Mouse (Mus musculus): ENCODE data around the gene Rsg1. TPM values are rescaled to one million over a fixed set of nuclear protein-coding genes. Genes with fewer than 3 reads are reported as not detected.

The Rsg1 gene
- total and polyA plus RNA-seq, 3 experiments: 1.1 to 4.5 (median 3.2) TPM

- peaks cover 66 to 82% of the 10 kb centered on the region in 2 experiments for H3K36me3 ChIP-seq (replicated peaks in 1 of 2; ENCODE audit: control insufficient read depth in 1 of 2, insufficient read depth in 1 of 2, low read length in 1 of 2)
- in situ Hi-C loops (cut with MboI; ENCODE audit: low pct_ligation_motif_present, low pct_unique_long_range_greater_than_20kb, low sequenced_read_pairs): no loop called here
- no peak overlapping the region for H3K4me3 ChIP-seq (replicated peaks in 1 of 3; ENCODE audit: low read depth in 2 of 3, low read length in 2 of 3, poor library complexity in 1 of 3)
- no peak overlapping the region for H3K4me2 ChIP-seq (ENCODE audit: insufficient read depth, low read depth, poor library complexity, severe bottlenecking)
- no peaks in the 10 kb centered on the region for H3K9me3 ChIP-seq (replicated peaks; ENCODE audit: low read length)
- no peak for DNase-seq (ENCODE audit: extremely low read depth)
- no peak overlapping the region for H3K27ac ChIP-seq (ENCODE audit: insufficient read depth, low read depth)
- no peak for TF ChIP-seq ELF1 (IDR thresholded peaks at IDR 0.05; ENCODE audit: low read depth, low read length)
- TF ChIP-seq TBP (conservative IDR thresholded peaks at IDR 0.05; ENCODE audit: low read depth, low read length): no peak
- no peak for TF ChIP-seq RAD21 (IDR thresholded peaks at IDR 0.05; ENCODE audit: low read depth, low read length)
- TF ChIP-seq BHLHE40 (IDR thresholded peaks at IDR 0.05; ENCODE audit: low read depth, low read length): no peak
- TF ChIP-seq CTCF (conservative IDR thresholded peaks at IDR 0.05 in 1 of 2, IDR thresholded peaks at IDR 0.05 in 1 of 2; ENCODE audit: low read depth in 2 of 2, low read length in 2 of 2): no peak
- no peak for TF ChIP-seq MYC (IDR thresholded peaks at IDR 0.05; ENCODE audit: low read depth, low read length)
- TF ChIP-seq USF1 (IDR thresholded peaks at IDR 0.05; ENCODE audit: low read depth, low read length): no peak
- no peak for TF ChIP-seq HCFC1 (IDR thresholded peaks at IDR 0.05; ENCODE audit: low read depth, low read length)
- no peak for TF ChIP-seq CHD1 (IDR thresholded peaks at IDR 0.05; ENCODE audit: low read depth, low read length)
- no peak for TF ChIP-seq JUN (IDR thresholded peaks at IDR 0.05; ENCODE audit: insufficient read depth, low read depth, low read length)
- no peak for TF ChIP-seq E2F4 (IDR thresholded peaks at IDR 0.05; ENCODE audit: insufficient replicate concordance, low read depth, low read length)
- TF ChIP-seq CHD2 (IDR thresholded peaks at IDR 0.05; ENCODE audit: low read length): no peak
- no peak for TF ChIP-seq RCOR1 (conservative IDR thresholded peaks at IDR 0.05; ENCODE audit: low read depth, low read length)
- no peak for TF ChIP-seq IRF4 (IDR thresholded peaks at IDR 0.05; ENCODE audit: low read depth, low read length)
- no peak for TF ChIP-seq KAT2A (IDR thresholded peaks at IDR 0.05; ENCODE audit: insufficient replicate concordance, low read length)
- no peak for TF ChIP-seq SMC3 (IDR thresholded peaks at IDR 0.05; ENCODE audit: low read depth, low read length)
- TF ChIP-seq EP300 (IDR thresholded peaks at IDR 0.05; ENCODE audit: low read length): no peak
- TF ChIP-seq JUND (conservative IDR thresholded peaks at IDR 0.05; ENCODE audit: low read depth, low read length): no peak
- no peak for TF ChIP-seq SIN3A (IDR thresholded peaks at IDR 0.05; ENCODE audit: low read length)
- TF ChIP-seq POLR2AphosphoS2 (IDR thresholded peaks at IDR 0.05; ENCODE audit: low read depth, low read length): no peak
- H3K27me3 ChIP-seq (replicated peaks): no peaks in the 10 kb centered on the region
- dilution Hi-C loops (cut with MboI; ENCODE audit: extremely low pct_ligation_motif_present, extremely low pct_unique_long_range_greater_than_20kb, low sequenced_read_pairs): no loop called here
- no peaks in the 10 kb centered on the region for H3K4me1 ChIP-seq (ENCODE audit: control insufficient read depth in 1 of 2, insufficient read depth in 2 of 2)
- no peak overlapping the region for H3K9ac ChIP-seq (ENCODE audit: insufficient read depth, low read depth)
- H3K79me2 ChIP-seq (replicated peaks; ENCODE audit: control insufficient read depth, extremely low read depth, insufficient read depth, poor library complexity, severe bottlenecking): 0 out of 2 replicates have a peak, but pooled peaks cover 6% of the 10 kb centered on the region
Observed at GRCm38 (mm10) chr4:141175783-141176182, 38.0 kb upstream of the Rsg1 start.

GRCm38 (mm10) chr4:141176328-141176838, 37.4 kb upstream of the Rsg1 start:
- TF ChIP-seq MAZ (IDR thresholded peaks at IDR 0.05; ENCODE audit: low read depth, low read length) (no peak), ZNF384 (IDR thresholded peaks at IDR 0.05; ENCODE audit: low read depth, low read length) (no peak), SIN3A (IDR thresholded peaks at IDR 0.05; ENCODE audit: low read length) (no peak), CTCF (conservative IDR thresholded peaks at IDR 0.05 in 1 of 2, IDR thresholded peaks at IDR 0.05 in 1 of 2; ENCODE audit: low read depth in 2 of 2, low read length in 2 of 2) (no peak)

More at GRCm38 (mm10) chr4:141176328-141176838, 37.4 kb upstream of the Rsg1 start:
- Histone ChIP-seq H3K27me3 (replicated peaks) (no peaks in the 10 kb centered on the region), H3K4me3 (replicated peaks in 1 of 3; ENCODE audit: low read depth in 2 of 3, low read length in 2 of 3, poor library complexity in 1 of 3) (no peak overlapping the region), H3K79me2 (replicated peaks; ENCODE audit: control insufficient read depth, extremely low read depth, insufficient read depth, poor library complexity, severe bottlenecking) (0 out of 2 replicates have a peak, but pooled peaks cover 6% of the 10 kb centered on the region), H3K36me3 (replicated peaks in 1 of 2; ENCODE audit: control insufficient read depth in 1 of 2, insufficient read depth in 1 of 2, low read length in 1 of 2) (peaks cover 66 to 82% of the 10 kb centered on the region in 2 experiments), H3K9me3 (replicated peaks; ENCODE audit: low read length) (no peaks in the 10 kb centered on the region), H3K4me2 (ENCODE audit: insufficient read depth, low read depth, poor library complexity, severe bottlenecking) (no peak overlapping the region), H3K27ac (ENCODE audit: insufficient read depth, low read depth) (no peak overlapping the region), H3K9ac (ENCODE audit: insufficient read depth, low read depth) (no peak overlapping the region), H3K4me1 (ENCODE audit: control insufficient read depth in 1 of 2, insufficient read depth in 2 of 2) (no peaks in the 10 kb centered on the region)
- in situ Hi-C loops (cut with MboI; ENCODE audit: low pct_ligation_motif_present, low pct_unique_long_range_greater_than_20kb, low sequenced_read_pairs) (no loop called here), dilution Hi-C loops (cut with MboI; ENCODE audit: extremely low pct_ligation_motif_present, extremely low pct_unique_long_range_greater_than_20kb, low sequenced_read_pairs) (no loop called here)
- DNase-seq (ENCODE audit: extremely low read depth): no peak
